Mouse (Mus musculus) forebrain, embryonic 14.5 days (tissue): ENCODE measurements at regions not wholly inside any gene's neighbourhood (a gene's known extent, or its start where the extent isn't known, plus 50 kb on each side); places are given as distances from the start of the nearest gene placed in this dataset.

Experiments
- ATAC-seq: fragments of 200-750 bp; cut with Nextera tagmentation; 2 replicates; pipeline ENCODE4 v1.8.0; 2017; ENCODE audit warnings: mild to moderate bottlenecking, moderate library complexity
- DNase-seq: peaks from one replicate; pipeline ENCODE4 v3.0.0-alpha.2; 2015; ENCODE audit warnings: low spot score
- H3K27ac ChIP-seq: fragments of 300-500 bp; sonication (generic); 2 replicates; pipeline ENCODE4 v1.5.1; 2014; ENCODE audit warnings: low read depth, mild to moderate bottlenecking, control low read depth, low read length, moderate library complexity
- H3K27me3 ChIP-seq: fragments of 300-500 bp; sonication (generic); replicated peaks from 2 replicates; pipeline ENCODE4 v1.6.1; 2014; ENCODE audit warnings: low read length, control low read depth, mixed read lengths; ENCODE audit not compliant: control insufficient read depth, insufficient read depth
- H3K36me3 ChIP-seq: fragments of 300-500 bp; sonication (generic); 2 replicates; pipeline ENCODE4 v1.6.1; 2014; ENCODE audit warnings: low read length, control low read depth; ENCODE audit not compliant: control insufficient read depth, insufficient read depth
- H3K4me1 ChIP-seq: fragments of 300-500 bp; sonication (generic); 2 replicates; pipeline ENCODE4 v1.6.1; 2014; ENCODE audit warnings: antibody characterized with exemption, low read length, control low read depth; ENCODE audit not compliant: control insufficient read depth, insufficient read depth
- H3K4me2 ChIP-seq: fragments of 300-500 bp; sonication (generic); 2 replicates; pipeline ENCODE4 v1.6.1; 2014; ENCODE audit warnings: mild to moderate bottlenecking, control low read depth, low read length
- H3K4me3 ChIP-seq: fragments of 300-500 bp; sonication (generic); 2 replicates; pipeline ENCODE4 v1.5.1; 2014; ENCODE audit warnings: low read depth, low read length, control low read depth
- H3K9ac ChIP-seq: fragments of 300-500 bp; sonication (generic); 2 replicates; pipeline ENCODE4 v1.6.1; 2014; ENCODE audit warnings: mild to moderate bottlenecking, low read length, control low read depth, moderate library complexity
- H3K9me3 ChIP-seq: fragments of 300-500 bp; sonication (generic); replicated peaks from 2 replicates; pipeline ENCODE4 v1.6.1; 2016; ENCODE audit warnings: low read length, control low read depth, mixed read lengths; ENCODE audit not compliant: control insufficient read depth
- WGBS: fragments of 180-500 bp; shearing (Covaris S2); extraction: QIAGEN DNeasy Blood & Tissue Kit; methylation state at CpG from one replicate; pipeline ENCODE4 v1.1.7; 2014; 5-methylcytosine and 5-hydroxymethylcytosine counted together

DNA sequence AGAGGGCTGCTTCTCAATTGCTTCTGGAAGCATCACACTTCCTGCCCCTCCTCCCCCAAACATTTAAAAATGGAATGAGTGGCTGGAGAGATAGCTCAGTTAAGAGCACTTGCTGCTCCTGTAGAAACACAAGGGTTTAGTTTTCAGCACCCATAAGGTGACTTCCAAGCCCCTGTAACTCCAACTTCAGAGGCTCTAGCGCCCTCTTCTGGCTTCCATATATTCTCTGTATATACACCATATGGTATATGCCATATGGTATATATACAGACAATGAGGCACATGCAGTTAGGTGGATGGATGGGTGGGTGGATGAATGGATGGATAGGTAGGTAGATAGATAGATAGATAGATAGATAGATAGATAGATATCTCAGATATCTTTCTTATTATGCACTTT lies 483.2 kb upstream of the Nox3 start:
- H3K4me2 ChIP-seq, result no peak overlapping the region
- peaks cover 13% of the 10 kb centered on the region for H3K4me1 ChIP-seq
- no peak overlapping the region for H3K9ac ChIP-seq
- H3K9me3 ChIP-seq, result no peaks in the 10 kb centered on the region
- no peak for ATAC-seq
- H3K36me3 ChIP-seq, result no peaks in the 10 kb centered on the region
- 0 out of 2 replicates have a peak, but pooled peaks cover 2% of the 10 kb centered on the region for H3K27me3 ChIP-seq
- DNase-seq, result no peak
- H3K4me3 ChIP-seq, result no peak overlapping the region
- 39% methylated on average over 1 of the region's 1 CpGs for WGBS
- no peak overlapping the region for H3K27ac ChIP-seq

DNA sequence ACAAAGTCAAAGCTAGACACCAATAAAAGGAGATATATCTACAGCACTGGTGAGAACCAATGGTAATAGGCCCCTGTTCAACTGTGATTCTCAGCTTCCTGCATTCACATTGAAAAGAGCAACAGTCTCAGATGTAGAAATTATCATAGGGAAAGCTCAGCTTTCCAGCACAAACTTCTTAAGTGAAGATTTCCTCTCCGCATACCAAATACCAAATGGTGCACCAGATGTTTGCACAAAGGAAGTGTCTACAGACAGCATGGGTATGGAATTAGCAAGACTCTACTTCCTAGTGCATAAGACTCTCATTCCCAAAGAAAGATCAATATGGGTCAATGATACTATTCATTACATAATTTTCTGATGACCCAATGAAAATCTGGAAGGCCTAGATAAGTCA lies 486.0 kb upstream of the Nox3 start:
- DNase-seq, result peak; percentile 22
- Histone ChIP-seq H3K4me1 (peaks cover 11% of the 10 kb centered on the region), H3K27ac (no peak overlapping the region), H3K9ac (no peak overlapping the region), H3K9me3 (no peaks in the 10 kb centered on the region), H3K27me3 (no peaks in the 10 kb centered on the region), H3K4me3 (no peak overlapping the region), H3K4me2 (no peak overlapping the region), H3K36me3 (no peaks in the 10 kb centered on the region)
- ATAC-seq, result no peak
- 87% methylated on average over 1 of the region's 1 CpGs for WGBS

DNA sequence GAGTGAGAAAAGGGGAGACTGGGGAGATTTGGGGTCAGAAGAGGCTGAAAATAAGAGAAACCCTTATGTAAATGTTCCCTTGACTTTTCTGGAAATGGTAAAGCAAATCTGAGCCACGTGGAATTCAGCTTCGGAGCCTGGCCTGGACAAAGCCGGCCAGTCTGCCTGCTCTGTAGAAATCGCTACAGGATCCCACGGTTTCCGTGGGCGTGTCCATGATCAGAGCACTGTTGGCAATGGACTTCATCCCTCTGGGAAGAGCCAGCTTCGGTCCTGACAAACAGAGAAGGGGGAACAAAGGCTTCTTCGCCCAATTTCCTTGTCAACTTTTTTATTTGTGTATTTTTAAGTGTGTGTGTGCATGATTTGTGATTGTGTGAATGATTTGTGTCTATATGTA lies 490.7 kb upstream of the Nox3 start:
- no peak for DNase-seq
- no peaks in the 10 kb centered on the region for H3K4me1 ChIP-seq
- no peak overlapping the region for H3K27ac ChIP-seq
- no peak for ATAC-seq
- H3K4me3 ChIP-seq, result no peak overlapping the region
- no peaks in the 10 kb centered on the region for H3K36me3 ChIP-seq
- no peak overlapping the region for H3K9ac ChIP-seq
- H3K9me3 ChIP-seq, result no peaks in the 10 kb centered on the region
- WGBS, result 77% methylated on average over 9 of the region's 9 CpGs
- no peaks in the 10 kb centered on the region; the same call in 1 of the 2 replicates for H3K27me3 ChIP-seq
- H3K4me2 ChIP-seq, result no peak overlapping the region

DNA sequence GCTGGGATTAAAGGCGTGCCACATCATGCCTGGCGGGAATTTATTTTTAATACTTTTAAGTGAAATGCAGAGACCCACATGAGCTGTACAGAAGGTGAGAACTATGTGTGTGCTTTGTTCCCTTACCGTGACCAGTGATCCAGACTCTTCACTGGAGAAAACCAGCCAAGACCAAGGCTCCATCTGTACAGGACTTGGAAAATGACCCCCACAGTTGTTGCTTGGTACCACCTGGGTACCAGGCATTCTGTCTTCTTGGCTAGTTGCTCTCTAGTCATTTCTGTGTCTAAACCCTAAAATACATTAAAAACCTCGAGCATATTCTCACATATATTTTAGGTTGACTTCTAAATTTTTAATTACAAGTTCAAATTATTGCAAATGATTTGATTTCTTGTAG lies 491.5 kb upstream of the Nox3 start:
- Histone ChIP-seq H3K4me1 (no peaks in the 10 kb centered on the region), H3K27ac (no peak overlapping the region), H3K36me3 (no peaks in the 10 kb centered on the region), H3K9ac (no peak overlapping the region), H3K27me3 (no peaks in the 10 kb centered on the region; the same call in 1 of the 2 replicates), H3K4me3 (no peak overlapping the region), H3K9me3 (no peaks in the 10 kb centered on the region), H3K4me2 (no peak overlapping the region)
- ATAC-seq (no peak), DNase-seq (no peak)
- 87% methylated on average over 4 of the region's 4 CpGs for WGBS

DNA sequence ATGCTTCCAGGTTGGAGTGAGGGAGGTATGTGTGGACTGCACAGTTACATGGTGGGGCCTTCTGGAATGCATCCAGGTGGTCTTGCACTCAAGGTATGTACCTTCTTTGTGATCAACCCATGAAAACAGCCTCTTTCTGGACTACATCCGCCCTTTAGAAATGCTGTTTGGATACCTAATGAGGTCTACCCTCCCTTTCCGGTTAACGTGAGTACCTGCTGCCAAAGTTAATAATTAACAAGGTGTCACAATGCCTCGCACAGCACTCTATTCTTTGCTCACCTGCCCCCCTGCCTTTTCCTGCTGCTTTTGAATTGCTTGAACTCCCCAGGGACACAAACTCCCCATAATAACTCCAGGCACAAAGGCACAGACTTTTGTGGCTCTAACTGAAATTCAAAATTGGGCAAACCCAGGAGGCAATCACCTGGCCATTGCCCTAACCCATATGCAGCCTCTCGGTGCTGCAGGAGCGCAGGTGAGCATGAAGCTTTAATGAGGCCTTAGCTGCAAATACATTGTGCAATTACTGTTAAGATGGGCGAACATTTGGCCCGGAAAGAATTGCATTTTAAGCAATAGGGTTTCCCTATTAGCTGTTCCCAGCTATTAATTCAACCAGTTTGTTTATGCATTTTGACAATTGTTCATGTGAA lies 500.9 kb upstream of the Nox3 start:
- no peak for ATAC-seq
- H3K27ac ChIP-seq, result no peak overlapping the region
- no peak overlapping the region for H3K9ac ChIP-seq
- WGBS, result 55% methylated on average over 8 of the region's 8 CpGs
- DNase-seq, result no peak
- H3K4me1 ChIP-seq, result no peaks in the 10 kb centered on the region
- no peak overlapping the region for H3K4me2 ChIP-seq
- H3K4me3 ChIP-seq, result no peak overlapping the region
- H3K27me3 ChIP-seq, result no peaks in the 10 kb centered on the region
- H3K36me3 ChIP-seq, result no peaks in the 10 kb centered on the region
- H3K9me3 ChIP-seq, result no peaks in the 10 kb centered on the region

DNA sequence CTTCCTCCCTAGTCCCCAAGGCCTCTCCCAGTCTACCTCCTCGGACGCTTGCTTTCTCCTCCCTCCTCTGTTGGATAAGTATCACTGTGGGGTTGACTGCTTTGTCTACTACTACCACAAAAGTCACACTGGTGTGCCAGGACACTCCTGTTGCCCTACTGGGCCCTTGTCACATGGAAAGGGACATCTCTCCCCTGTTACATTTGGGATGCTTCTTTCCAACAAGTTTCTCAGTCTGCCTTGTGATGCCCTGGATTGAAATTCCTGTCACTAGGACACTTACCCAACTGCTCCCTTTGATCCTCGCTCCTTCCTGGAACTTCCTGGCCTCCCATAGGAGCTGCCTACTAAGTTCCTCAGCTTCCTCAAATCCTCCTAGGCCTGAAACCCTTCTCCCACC lies 501.9 kb upstream of the Nox3 start:
- Histone ChIP-seq H3K9me3 (no peaks in the 10 kb centered on the region), H3K27ac (no peak overlapping the region), H3K36me3 (no peaks in the 10 kb centered on the region), H3K4me2 (no peak overlapping the region), H3K4me3 (no peak overlapping the region), H3K27me3 (no peaks in the 10 kb centered on the region), H3K4me1 (no peaks in the 10 kb centered on the region), H3K9ac (no peak overlapping the region)
- ATAC-seq (no peak), DNase-seq (no peak)
- 83% methylated on average over 3 of the region's 3 CpGs for WGBS

DNA sequence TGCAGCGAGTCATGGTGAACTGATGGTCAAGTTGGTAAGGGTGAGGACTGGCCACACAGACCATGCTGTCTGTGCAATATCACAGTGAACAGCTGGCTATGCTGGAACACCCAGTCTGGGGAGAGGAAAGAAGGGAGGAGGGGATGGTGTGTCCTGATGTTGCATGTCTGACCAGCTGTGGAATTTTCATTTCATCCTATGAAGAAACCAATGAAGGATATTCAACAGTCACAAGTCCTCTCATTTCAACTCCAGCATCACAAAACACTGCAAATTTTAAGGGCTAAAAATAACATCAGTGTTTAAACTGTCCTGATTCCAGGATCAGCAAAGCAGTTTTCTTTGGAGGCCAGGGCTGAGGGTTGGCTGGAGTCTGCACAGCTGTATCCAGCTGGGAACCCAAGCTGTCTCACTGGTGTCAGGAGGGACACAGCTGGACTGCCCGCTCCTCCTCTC lies 503.7 kb upstream of the Nox3 start:
- Histone ChIP-seq H3K36me3 (no peaks in the 10 kb centered on the region), H3K9ac (no peak overlapping the region), H3K4me1 (no peaks in the 10 kb centered on the region), H3K9me3 (no peaks in the 10 kb centered on the region), H3K27me3 (no peaks in the 10 kb centered on the region), H3K27ac (no peak overlapping the region), H3K4me2 (no peak overlapping the region), H3K4me3 (no peak overlapping the region)
- no peak for ATAC-seq
- WGBS, result 91% methylated on average over 2 of the region's 2 CpGs
- DNase-seq, result no peak

DNA sequence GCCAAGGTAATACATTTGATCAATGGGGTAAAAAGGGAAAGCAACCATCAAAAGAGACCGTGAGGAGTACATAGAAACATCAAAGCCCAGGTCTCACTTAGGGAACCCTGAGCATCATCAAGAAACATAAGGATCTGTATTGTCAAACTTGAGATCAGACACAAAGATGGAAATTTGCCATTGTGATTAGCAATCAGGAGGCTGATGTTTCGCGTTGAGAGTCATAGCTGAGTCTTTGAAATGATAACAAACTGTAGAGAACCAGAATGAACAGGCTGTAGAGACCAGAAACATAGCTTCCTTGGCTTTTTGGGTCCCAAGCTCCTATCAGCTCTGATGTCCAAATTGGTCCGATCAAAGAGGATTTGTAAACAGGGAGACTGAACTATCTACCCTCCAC lies 505.2 kb upstream of the Nox3 start:
- Histone ChIP-seq H3K4me2 (no peak overlapping the region), H3K27me3 (no peaks in the 10 kb centered on the region), H3K4me3 (no peak overlapping the region), H3K9me3 (no peaks in the 10 kb centered on the region), H3K36me3 (no peaks in the 10 kb centered on the region), H3K9ac (no peak overlapping the region), H3K4me1 (no peaks in the 10 kb centered on the region), H3K27ac (no peak overlapping the region)
- ATAC-seq, result no peak
- WGBS, result 92% methylated on average over 4 of the region's 4 CpGs
- DNase-seq, result no peak

DNA sequence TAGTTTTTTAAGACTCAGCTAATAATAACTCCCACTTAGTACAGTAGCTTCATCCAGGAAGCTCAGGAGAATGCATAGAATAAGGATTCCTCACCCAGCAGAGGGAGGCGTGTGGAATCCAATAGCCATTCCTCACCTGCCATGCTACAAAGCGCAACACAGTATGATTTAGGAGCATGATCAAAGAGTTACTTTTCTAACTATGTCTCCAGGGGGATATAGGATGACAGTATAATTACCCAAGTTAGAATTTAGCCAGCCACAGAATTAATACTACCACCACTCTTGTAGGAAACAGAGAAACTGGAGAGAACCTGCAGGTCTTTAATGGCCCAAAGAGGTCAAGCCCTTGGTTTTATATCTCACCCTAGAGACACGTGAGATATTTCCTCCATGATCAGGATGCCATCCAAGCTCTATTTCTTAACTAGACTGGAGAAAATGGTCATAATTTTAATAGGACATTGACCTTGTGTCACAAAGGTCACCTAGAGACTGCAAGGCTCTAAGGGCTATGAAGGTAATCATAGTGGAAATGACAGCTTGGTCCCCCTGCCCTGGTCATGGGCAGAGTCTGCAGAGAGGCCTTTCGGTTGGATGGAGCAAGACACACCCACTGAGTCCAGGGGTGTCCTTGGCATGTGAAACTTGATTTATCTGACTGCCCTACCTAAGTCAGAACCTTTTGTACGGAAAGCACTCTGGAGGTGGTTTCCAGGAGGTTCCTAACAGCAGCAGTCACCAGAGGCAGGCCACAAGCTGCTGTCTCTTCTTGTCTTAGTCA lies 512.3 kb upstream of the Nox3 start:
- Histone ChIP-seq H3K4me3 (no peak overlapping the region), H3K9me3 (no peaks in the 10 kb centered on the region), H3K27ac (no peak overlapping the region), H3K9ac (no peak overlapping the region), H3K27me3 (no peaks in the 10 kb centered on the region), H3K4me2 (no peak overlapping the region), H3K36me3 (no peaks in the 10 kb centered on the region), H3K4me1 (no peaks in the 10 kb centered on the region)
- no peak for DNase-seq
- ATAC-seq, result no peak
- 90% methylated on average over 5 of the region's 5 CpGs for WGBS
